Mouse (Mus musculus): Measurements from ENCODE around the gene Csrp3. TPM values are rescaled to one million over a fixed set of nuclear protein-coding genes. Genes with fewer than 3 reads are reported as not detected.

The Csrp3 gene
- total and polyA plus RNA-seq, 2 experiments from 2014 or later = 0.23 TPM; not detected in 1

DNA sequence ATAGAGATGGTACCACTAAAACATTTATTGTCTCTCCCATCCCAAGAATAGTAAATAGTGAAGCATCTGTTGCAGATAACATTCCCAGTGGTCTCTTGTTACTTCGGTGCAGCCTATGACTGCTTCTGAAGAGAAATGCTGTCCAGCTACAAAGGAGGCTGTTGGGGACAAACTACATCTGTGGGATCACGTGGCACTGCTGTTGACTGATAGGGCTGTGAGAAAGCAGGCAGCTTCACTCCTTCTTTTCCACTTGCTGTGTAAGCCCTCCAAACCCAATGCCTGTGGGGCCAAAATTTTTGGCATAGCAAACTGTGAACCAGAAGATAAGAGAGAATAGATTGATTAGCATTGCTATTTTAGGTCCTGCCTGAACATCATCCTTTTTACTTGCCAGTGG lies 17.4 kb downstream of the Csrp3 start:
- no peak for ATAC-seq (ENCODE audit: low FRiP score)
- H3K27ac ChIP-seq (ENCODE audit: low read depth, low read length) = no peak overlapping the region
- no peak overlapping the region for H3K4me2 ChIP-seq (ENCODE audit: low read depth, low read length, poor library complexity, severe bottlenecking)
- no peak overlapping the region for H3K9ac ChIP-seq (replicated peaks; ENCODE audit: low read length, poor library complexity, severe bottlenecking)
- H3K27me3 ChIP-seq (ENCODE audit: insufficient read depth, low read length) = 0 out of 2 replicates have a peak, but pooled peaks cover 6% of the 10 kb centered on the region
- no peak for TF ChIP-seq CTCF (IDR thresholded peaks at IDR 0.05)
- no peaks in the 10 kb centered on the region for H3K9me3 ChIP-seq (ENCODE audit: low read length)
- no peak overlapping the region for H3K4me3 ChIP-seq (ENCODE audit: low read depth, low read length)
- DNase-seq (ENCODE audit: low spot score) = no peak
- 56% methylated on average over 2 of the region's 2 CpGs for WGBS
- peaks cover 5% of the 10 kb centered on the region; the same call in 1 of the 2 replicates for H3K4me1 ChIP-seq (ENCODE audit: insufficient read depth, low read length)
- H3K36me3 ChIP-seq (ENCODE audit: insufficient read depth, low read length) = peaks cover 20% of the 10 kb centered on the region; the same call in 1 of the 2 replicates

GRCm38 (mm10) chr7:48829177-48829910 lies 18.5 kb downstream of the Csrp3 start:
- Histone ChIP-seq H3K9me3 (ENCODE audit: low read length) (no peaks in the 10 kb centered on the region), H3K36me3 (ENCODE audit: insufficient read depth, low read length) (peaks cover 29% of the 10 kb centered on the region; the same call in 1 of the 2 replicates), H3K4me2 (ENCODE audit: low read depth, low read length, poor library complexity, severe bottlenecking) (no peak overlapping the region), H3K27me3 (ENCODE audit: insufficient read depth, low read length) (0 out of 2 replicates have a peak, but pooled peaks cover 6% of the 10 kb centered on the region), H3K4me3 (ENCODE audit: low read depth, low read length) (no peak overlapping the region), H3K9ac (replicated peaks; ENCODE audit: low read length, poor library complexity, severe bottlenecking) (no peak overlapping the region), H3K27ac (ENCODE audit: low read depth, low read length) (no peak overlapping the region), H3K4me1 (ENCODE audit: insufficient read depth, low read length) (no peaks in the 10 kb centered on the region)
- whole genome bisulfite sequencing = 88% methylated on average over 5 of the region's 5 CpGs
- DNase-seq (ENCODE audit: low spot score) (no peak), ATAC-seq (ENCODE audit: low FRiP score) (no peak)
- no peak for TF ChIP-seq CTCF (IDR thresholded peaks at IDR 0.05)

DNA sequence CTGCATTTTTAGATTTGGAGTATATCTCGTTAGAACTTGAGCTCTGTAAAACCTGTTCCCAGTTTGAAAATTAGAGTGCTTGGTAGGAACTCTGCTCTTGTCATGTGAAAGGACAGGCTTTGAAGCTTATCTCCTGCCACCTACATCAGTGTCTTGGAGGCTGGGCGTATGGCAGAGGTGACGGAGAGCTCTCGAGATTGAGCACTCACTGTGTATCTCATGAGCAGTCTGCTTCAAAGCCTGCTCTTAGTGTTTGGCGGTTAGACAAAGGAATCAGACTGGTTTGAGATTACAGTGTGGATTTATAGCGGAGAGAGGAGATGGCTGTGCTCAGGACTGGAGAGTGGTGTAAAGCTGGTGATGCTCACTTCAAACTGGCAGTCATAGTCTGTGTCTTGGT lies 22.7 kb downstream of the Csrp3 start:
- Histone ChIP-seq H3K4me2 (ENCODE audit: low read depth, low read length, poor library complexity, severe bottlenecking) (no peak overlapping the region), H3K27ac (ENCODE audit: low read depth, low read length) (no peak overlapping the region), H3K27me3 (ENCODE audit: insufficient read depth, low read length) (no peaks in the 10 kb centered on the region), H3K4me3 (ENCODE audit: low read depth, low read length) (no peak overlapping the region), H3K36me3 (ENCODE audit: insufficient read depth, low read length) (peaks cover 57% of the 10 kb centered on the region; the same call in 1 of the 2 replicates), H3K9ac (replicated peaks; ENCODE audit: low read length, poor library complexity, severe bottlenecking) (no peak overlapping the region), H3K9me3 (ENCODE audit: low read length) (no peaks in the 10 kb centered on the region), H3K4me1 (ENCODE audit: insufficient read depth, low read length) (no peaks in the 10 kb centered on the region)
- WGBS = 89% methylated on average over 6 of the region's 6 CpGs
- DNase-seq (ENCODE audit: low spot score) = no peak
- no peak for ATAC-seq (ENCODE audit: low FRiP score)
- TF ChIP-seq CTCF (IDR thresholded peaks at IDR 0.05) = no peak

DNA sequence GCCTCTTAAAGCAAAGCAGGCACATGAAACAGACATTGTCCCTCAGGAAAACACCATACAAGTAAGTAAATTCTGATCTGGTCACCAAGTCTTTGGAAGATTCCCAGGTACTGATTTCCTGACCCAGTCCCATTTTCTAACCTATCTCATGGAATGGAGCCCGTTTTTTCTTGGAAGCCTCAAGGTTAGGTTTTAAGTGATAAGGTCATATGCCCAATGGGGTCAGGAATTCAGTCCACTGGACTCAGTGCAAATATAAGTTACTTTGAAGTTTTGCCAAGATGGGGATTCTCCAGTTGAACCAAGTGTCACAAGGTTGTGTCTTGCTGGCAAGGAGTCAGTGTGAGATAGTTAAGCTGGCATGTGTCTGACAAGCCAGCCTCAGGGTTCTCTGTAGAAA lies 23.2 kb downstream of the Csrp3 start:
- no peaks in the 10 kb centered on the region for H3K9me3 ChIP-seq (ENCODE audit: low read length)
- no peak for TF ChIP-seq CTCF (IDR thresholded peaks at IDR 0.05)
- no peak overlapping the region for H3K4me3 ChIP-seq (ENCODE audit: low read depth, low read length)
- 91% methylated on average over 1 of the region's 1 CpGs for WGBS
- no peak overlapping the region for H3K27ac ChIP-seq (ENCODE audit: low read depth, low read length)
- ATAC-seq (ENCODE audit: low FRiP score) = no peak
- peaks cover 57% of the 10 kb centered on the region; the same call in 1 of the 2 replicates for H3K36me3 ChIP-seq (ENCODE audit: insufficient read depth, low read length)
- no peak overlapping the region for H3K4me2 ChIP-seq (ENCODE audit: low read depth, low read length, poor library complexity, severe bottlenecking)
- H3K9ac ChIP-seq (replicated peaks; ENCODE audit: low read length, poor library complexity, severe bottlenecking) = no peak overlapping the region
- no peaks in the 10 kb centered on the region for H3K4me1 ChIP-seq (ENCODE audit: insufficient read depth, low read length)
- no peak for DNase-seq (ENCODE audit: low spot score)
- no peaks in the 10 kb centered on the region for H3K27me3 ChIP-seq (ENCODE audit: insufficient read depth, low read length)

DNA sequence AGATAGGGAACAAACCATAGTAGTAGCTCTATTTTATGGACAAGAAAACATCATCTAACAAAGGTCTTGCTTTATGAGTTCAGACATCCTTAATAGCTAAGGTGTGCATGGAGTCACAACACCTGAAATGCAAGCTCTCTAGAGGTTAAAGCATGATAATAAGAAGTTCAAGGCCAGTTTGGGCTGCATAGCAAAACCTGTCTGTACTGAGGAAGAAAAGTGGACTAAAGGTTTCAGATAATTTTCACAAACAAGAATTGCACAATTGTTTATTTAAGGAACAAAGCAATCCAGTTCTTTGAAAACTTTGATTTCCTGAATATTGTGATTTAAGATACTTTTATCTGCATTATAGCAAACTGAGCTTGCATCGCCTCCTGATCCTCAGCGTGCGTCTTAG lies 24.2 kb downstream of the Csrp3 start:
- ATAC-seq (ENCODE audit: low FRiP score) (no peak), DNase-seq (ENCODE audit: low spot score) (no peak)
- H3K36me3 ChIP-seq (ENCODE audit: insufficient read depth, low read length) = peaks cover 62% of the 10 kb centered on the region
- no peaks in the 10 kb centered on the region for H3K4me1 ChIP-seq (ENCODE audit: insufficient read depth, low read length)
- no peak overlapping the region for H3K4me2 ChIP-seq (ENCODE audit: low read depth, low read length, poor library complexity, severe bottlenecking)
- no peak for TF ChIP-seq CTCF (IDR thresholded peaks at IDR 0.05)
- H3K4me3 ChIP-seq (ENCODE audit: low read depth, low read length) = no peak overlapping the region
- H3K27ac ChIP-seq (ENCODE audit: low read depth, low read length) = no peak overlapping the region
- 95% methylated on average over 3 of the region's 3 CpGs for WGBS
- H3K9ac ChIP-seq (replicated peaks; ENCODE audit: low read length, poor library complexity, severe bottlenecking) = no peak overlapping the region
- H3K27me3 ChIP-seq (ENCODE audit: insufficient read depth, low read length) = no peaks in the 10 kb centered on the region
- no peaks in the 10 kb centered on the region for H3K9me3 ChIP-seq (ENCODE audit: low read length)

- H3K4me2 ChIP-seq (ENCODE audit: low read depth, low read length, poor library complexity, severe bottlenecking) = no peak overlapping the region
- H3K36me3 ChIP-seq (ENCODE audit: insufficient read depth, low read length) = peaks cover 68% of the 10 kb centered on the region
- TF ChIP-seq CTCF (IDR thresholded peaks at IDR 0.05) = no peak
- no peak overlapping the region for H3K9ac ChIP-seq (replicated peaks; ENCODE audit: low read length, poor library complexity, severe bottlenecking)
- no peaks in the 10 kb centered on the region for H3K4me1 ChIP-seq (ENCODE audit: insufficient read depth, low read length)
- H3K27ac ChIP-seq (ENCODE audit: low read depth, low read length) = no peak overlapping the region
- H3K9me3 ChIP-seq (ENCODE audit: low read length) = no peaks in the 10 kb centered on the region
- ATAC-seq (ENCODE audit: low FRiP score) (no peak), DNase-seq (ENCODE audit: low spot score) (no peak)
- H3K4me3 ChIP-seq (ENCODE audit: low read depth, low read length) = no peak overlapping the region
- 45% methylated on average over 5 of the region's 5 CpGs for WGBS
- H3K27me3 ChIP-seq (ENCODE audit: insufficient read depth, low read length) = no peaks in the 10 kb centered on the region
Observed at GRCm38 (mm10) chr7:48821654-48822053, 26.2 kb downstream of the Csrp3 start.
